ENCODE assay signal across 8 mouse cellular contexts in the genomic region with DNA sequence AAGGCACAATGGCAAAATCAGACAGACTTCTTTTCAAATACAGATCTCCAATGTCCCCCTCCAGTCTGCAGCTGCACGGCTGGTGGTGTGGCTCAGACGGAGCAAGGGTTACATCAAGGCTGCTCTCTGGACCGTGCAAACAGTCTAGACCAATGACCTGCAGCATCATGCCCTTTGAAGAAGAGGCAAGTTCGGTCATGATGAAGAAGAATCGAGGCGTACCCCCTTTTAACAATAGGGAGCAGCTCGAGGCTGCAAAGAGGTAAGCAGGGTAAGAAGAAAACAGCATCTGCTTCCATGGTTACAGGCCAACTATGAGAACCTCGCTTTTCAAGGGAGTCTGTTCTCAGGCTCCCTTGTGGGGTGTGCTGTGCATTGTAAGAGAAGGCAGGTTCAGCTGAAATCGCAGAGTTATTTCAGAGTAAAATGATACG.
A peak's percentile ranks its signal among the peaks of the same experiment; 100 is the strongest.
DNase-seq lines count a peak whose midpoint lies in the region; ATAC-seq and TF ChIP-seq lines count a peak whose summit lies in the region.

No protein-coding gene starts in this region.

- no peaks in the 10 kb centered on the region for H3K9me3 ChIP-seq in kidney, postnatal 0 days (replicated peaks; ENCODE audit: low read length)
- no peaks in the 10 kb centered on the region for H3K9me3 ChIP-seq in liver, embryonic 15.5 days (replicated peaks)
- H3K9me3 ChIP-seq in lung, postnatal 0 days (ENCODE audit: low read length), result no peaks in the 10 kb centered on the region

- H3K4me2 ChIP-seq in kidney, postnatal 0 days (ENCODE audit: low read length), result peak overlapping the region; percentile 25
- peak overlapping the region; percentile 13 for H3K4me2 ChIP-seq in liver, embryonic 15.5 days
- H3K4me2 ChIP-seq in lung, postnatal 0 days (replicated peaks; ENCODE audit: low read depth, low read length), result no peak overlapping the region

- 18% methylated on average over 10 of the region's 10 CpGs for WGBS in kidney, postnatal 0 days
- WGBS in liver, embryonic 15.5 days (ENCODE audit: insufficient replicate concordance), result 58% methylated on average over 10 of the region's 10 CpGs
- WGBS in lung, postnatal 0 days, result 52% methylated on average over 10 of the region's 10 CpGs

- no peak overlapping the region for H3K4me3 ChIP-seq in kidney, postnatal 0 days (replicated peaks; ENCODE audit: low read depth, low read length)
- H3K4me3 ChIP-seq in liver, embryonic 15.5 days (replicated peaks), result no peak overlapping the region; the same call in 1 of the 2 replicates
- no peak overlapping the region for H3K4me3 ChIP-seq in lung, postnatal 0 days (ENCODE audit: low read depth, low read length)

- no peaks in the 10 kb centered on the region for H3K36me3 ChIP-seq in kidney, postnatal 0 days (ENCODE audit: insufficient read depth, low read length)
- H3K36me3 ChIP-seq in liver, embryonic 15.5 days (replicated peaks), result no peaks in the 10 kb centered on the region
- H3K36me3 ChIP-seq in lung, postnatal 0 days (ENCODE audit: insufficient read depth, low read length), result no peaks in the 10 kb centered on the region

- TF ChIP-seq CTCF in kidney, postnatal 0 days (IDR thresholded peaks at IDR 0.05; ENCODE audit: low read depth), result no peak
- no peak for TF ChIP-seq CTCF in lung, postnatal 0 days (IDR thresholded peaks at IDR 0.05)

- H3K27ac ChIP-seq in kidney, postnatal 0 days, result no peak overlapping the region
- H3K27ac ChIP-seq in liver, embryonic 15.5 days (replicated peaks), result 0 out of 2 replicates have a peak overlapping the region, but pooled peaks have one; percentile 24
- H3K27ac ChIP-seq in lung, postnatal 0 days (ENCODE audit: low read length), result no peak overlapping the region

- H3K27me3 ChIP-seq in kidney, postnatal 0 days (ENCODE audit: insufficient read depth, low read length), result no peaks in the 10 kb centered on the region
- no peaks in the 10 kb centered on the region for H3K27me3 ChIP-seq in liver, embryonic 15.5 days
- no peaks in the 10 kb centered on the region for H3K27me3 ChIP-seq in lung, postnatal 0 days (replicated peaks; ENCODE audit: insufficient read depth, low read length)

- DNase-seq in ovary, postnatal 36 days (ENCODE audit: low spot score), result peak; percentile 16
- no peak for DNase-seq in ovary, adult 18-20 months (ENCODE audit: low spot score)
- DNase-seq in forelimb bud, embryonic 11.5 days (ENCODE audit: low read depth, low spot score), result peak; percentile 64
- DNase-seq in kidney, postnatal 0 days (ENCODE audit: low spot score), result peak; percentile 55
- DNase-seq in right cerebral cortex, postnatal 36 days (ENCODE audit: low spot score in 2 of 2), result peak; percentile 16 to 18
- no peak for DNase-seq in lung, postnatal 0 days (ENCODE audit: low spot score)

- peak; percentile 91 for ATAC-seq in kidney, postnatal 0 days (replicated peaks; ENCODE audit: low FRiP score, low read depth)
- ATAC-seq in liver, embryonic 15.5 days (ENCODE audit: insufficient read depth), result peak; percentile 51; the same call in 1 of the 2 replicates
- no peak for ATAC-seq in monocyte, adult 5-6 weeks (replicated peaks; ENCODE audit: insufficient number of reproducible peaks, low FRiP score, low TSS enrichment, poor library complexity, severe bottlenecking)
- ATAC-seq in lung, postnatal 0 days, result no peak

- TF ChIP-seq EP300 in lung, postnatal 0 days (IDR thresholded peaks at IDR 0.05), result no peak

- no peak overlapping the region for H3K9ac ChIP-seq in kidney, postnatal 0 days (ENCODE audit: low read depth, low read length)
- no peak overlapping the region for H3K9ac ChIP-seq in liver, embryonic 15.5 days
- H3K9ac ChIP-seq in lung, postnatal 0 days (replicated peaks; ENCODE audit: low read depth), result no peak overlapping the region

- H3K4me1 ChIP-seq in kidney, postnatal 0 days (replicated peaks; ENCODE audit: insufficient read depth, low read length), result no peaks in the 10 kb centered on the region
- H3K4me1 ChIP-seq in liver, embryonic 15.5 days (replicated peaks), result no peaks in the 10 kb centered on the region
- H3K4me1 ChIP-seq in lung, postnatal 0 days (ENCODE audit: insufficient read depth, low read depth, low read length), result no peaks in the 10 kb centered on the region

Comparison
In these comparisons a context has a peak if more than half of its experiments do, and no peak if none do; other contexts are left out.
1. DNase-seq: peak in ovary, postnatal 36 days (single experiment), forelimb bud, embryonic 11.5 days (single experiment), kidney, postnatal 0 days (single experiment) and right cerebral cortex, postnatal 36 days (2 of 2); none in ovary, adult 18-20 months (single experiment) and lung, postnatal 0 days (single experiment).
2. ATAC-seq: peak in kidney, postnatal 0 days (single experiment) and liver, embryonic 15.5 days (single experiment); none in monocyte, adult 5-6 weeks (single experiment) and lung, postnatal 0 days (single experiment).